Comparison of ENCODE assay signal across 8 mouse cellular contexts in the genomic region with DNA sequence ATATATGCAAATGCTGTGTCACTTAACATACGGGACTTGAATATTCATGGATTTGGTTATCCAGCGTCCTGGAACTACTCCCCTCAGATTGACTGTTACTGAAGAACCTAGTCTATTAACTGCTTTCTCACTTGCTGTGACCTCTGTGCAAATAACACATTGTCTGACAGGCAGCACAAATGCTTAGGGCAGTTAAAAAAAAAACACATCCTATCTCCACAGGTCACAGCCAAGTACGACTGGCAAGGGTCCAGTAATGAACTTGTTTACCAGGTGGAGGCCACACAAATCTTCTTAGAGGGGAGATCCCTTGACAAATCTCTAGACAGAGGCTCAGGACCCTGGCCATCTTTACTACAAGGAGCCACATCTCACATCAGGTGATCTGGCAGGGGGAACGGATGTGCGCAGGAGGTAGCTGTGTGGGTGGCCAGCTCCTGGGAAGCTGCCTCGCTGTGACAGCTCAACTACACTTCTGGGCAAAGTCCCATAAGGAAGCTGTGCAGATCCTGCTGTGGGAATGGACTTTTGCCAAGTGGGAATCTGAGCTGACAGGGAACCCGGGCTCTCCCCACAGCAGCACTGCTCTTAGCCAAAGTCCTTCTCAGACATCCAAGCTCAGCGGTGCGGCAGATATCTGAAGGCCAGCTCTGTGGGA.
DNase-seq lines count a peak whose midpoint lies in the region; ATAC-seq lines count a peak whose summit lies in the region.

No protein-coding gene starts in this region.

- ATAC-seq in liver, embryonic 11.5 days (replicated peaks; ENCODE audit: low FRiP score) = no peak
- peak; percentile 54; the same call in 1 of the 2 replicates for ATAC-seq in forebrain, embryonic 16.5 days
- ATAC-seq in megakaryocyte progenitor cell, adult 5-6 weeks (replicated peaks; ENCODE audit: poor library complexity) = no peak

- no peak overlapping the region for H3K27ac ChIP-seq in liver, embryonic 11.5 days (ENCODE audit: low read depth, low read length)
- H3K27ac ChIP-seq in forebrain, embryonic 16.5 days (ENCODE audit: low read length) = no peak overlapping the region

- H3K9me3 ChIP-seq in liver, embryonic 11.5 days (ENCODE audit: control insufficient read depth, low read length) = no peaks in the 10 kb centered on the region
- H3K9me3 ChIP-seq in forebrain, embryonic 16.5 days (ENCODE audit: control insufficient read depth, low read length) = no peaks in the 10 kb centered on the region

- no peak overlapping the region for H3K9ac ChIP-seq in liver, embryonic 11.5 days (ENCODE audit: low read depth, low read length)
- H3K9ac ChIP-seq in forebrain, embryonic 16.5 days (replicated peaks; ENCODE audit: low read depth, low read length) = no peak overlapping the region

- H3K27me3 ChIP-seq in liver, embryonic 11.5 days (replicated peaks; ENCODE audit: control insufficient read depth, insufficient read depth, low read length) = no peaks in the 10 kb centered on the region
- no peaks in the 10 kb centered on the region for H3K27me3 ChIP-seq in forebrain, embryonic 16.5 days (replicated peaks; ENCODE audit: control insufficient read depth, insufficient read depth, low read length)

- H3K36me3 ChIP-seq in liver, embryonic 11.5 days (ENCODE audit: control insufficient read depth, insufficient read depth, low read length) = no peaks in the 10 kb centered on the region
- no peaks in the 10 kb centered on the region for H3K36me3 ChIP-seq in forebrain, embryonic 16.5 days (ENCODE audit: control insufficient read depth, insufficient read depth)

- peak; percentile 11 for DNase-seq in liver
- DNase-seq in liver, embryonic 11.5 days (ENCODE audit: low spot score) = no peak
- DNase-seq in heart, postnatal 36 days = peak; percentile 50 to 53
- peak; percentile 37 to 68 for DNase-seq in left cerebral cortex, postnatal 10 days (ENCODE audit: extremely low spot score in 1 of 2, low spot score in 2 of 2)
- DNase-seq in right cerebral cortex, postnatal 36 days (ENCODE audit: low spot score in 2 of 2) = peak; percentile 22 to 43
- DNase-seq in embryo, embryonic 11 days = no peak

- intact Hi-C loops in heart, postnatal 36 days (cut with DNase I) = loop anchor here (1.0 kb wide), 1 partner anchor 16 kb away; no protein-coding TSS in a partner anchor
- intact Hi-C loops in left cerebral cortex, postnatal 10 days (cut with DNase I) = no loop called here

- no peak overlapping the region for H3K4me2 ChIP-seq in liver, embryonic 11.5 days
- H3K4me2 ChIP-seq in forebrain, embryonic 16.5 days (ENCODE audit: low read length) = no peak overlapping the region

- WGBS in liver, embryonic 11.5 days = 78% methylated on average over 9 of the region's 9 CpGs
- WGBS in forebrain, embryonic 16.5 days = 35% methylated on average over 9 of the region's 9 CpGs

- no peak overlapping the region for H3K4me3 ChIP-seq in liver, embryonic 11.5 days (ENCODE audit: low read depth, low read length)
- H3K4me3 ChIP-seq in forebrain, embryonic 16.5 days (replicated peaks; ENCODE audit: low read length) = no peak overlapping the region

- H3K4me1 ChIP-seq in liver, embryonic 11.5 days (replicated peaks; ENCODE audit: control insufficient read depth, insufficient read depth, low read length) = no peaks in the 10 kb centered on the region
- H3K4me1 ChIP-seq in forebrain, embryonic 16.5 days (replicated peaks; ENCODE audit: control insufficient read depth, insufficient read depth, low read length) = peaks cover 8% of the 10 kb centered on the region

Comparison
In these comparisons a context has a peak if more than half of its experiments do, and no peak if none do; other contexts are left out.
1. DNase-seq: peak in liver (single experiment), heart, postnatal 36 days (2 of 2), left cerebral cortex, postnatal 10 days (2 of 2) and right cerebral cortex, postnatal 36 days (2 of 2); none in liver, embryonic 11.5 days (single experiment) and embryo, embryonic 11 days (single experiment).